Mouse (Mus musculus): ENCODE measurements around the gene Ociad1.

GRCm38 (mm10) chr5:73349514-73349913 lies 56.9 kb downstream of the Ociad1 start:
- TF ChIP-seq CTCF (conservative IDR thresholded peaks at IDR 0.05; ENCODE audit: insufficient read depth, insufficient read length, low read depth, low read length) (no peak), POLR2A (IDR thresholded peaks at IDR 0.05; ENCODE audit: low read depth, low read length) (no peak)

Data from kidney, adult 2 months (tissue).